Mouse (Mus musculus) adrenal gland, postnatal 10 days (tissue): ENCODE measurements at regions not wholly inside any gene's neighbourhood (a gene's known extent, or its start where the extent isn't known, plus 50 kb on each side); places are given as distances from the start of the nearest gene placed in this dataset.
A peak's percentile ranks its signal among the peaks of the same experiment; 100 is the strongest.

ENCODE experiments used
- DNase-seq: peaks from one replicate; pipeline ENCODE4 v3.0.0; 2021; ENCODE audit warnings: mixed read lengths

- no peak for DNase-seq
These were observed 101.8 kb downstream of the Mospd2 start for GRCm38 (mm10) chrX:164878336-164878735.

GRCm38 (mm10) chrX:164840393-164840792, 139.8 kb downstream of the Mospd2 start:
- DNase-seq = no peak

GRCm38 (mm10) chrX:164820906-164821305, 159.3 kb downstream of the Mospd2 start:
- DNase-seq = no peak

GRCm38 (mm10) chrX:164787293-164787692, 192.9 kb downstream of the Mospd2 start:
- DNase-seq = peak; percentile 5

DNA sequence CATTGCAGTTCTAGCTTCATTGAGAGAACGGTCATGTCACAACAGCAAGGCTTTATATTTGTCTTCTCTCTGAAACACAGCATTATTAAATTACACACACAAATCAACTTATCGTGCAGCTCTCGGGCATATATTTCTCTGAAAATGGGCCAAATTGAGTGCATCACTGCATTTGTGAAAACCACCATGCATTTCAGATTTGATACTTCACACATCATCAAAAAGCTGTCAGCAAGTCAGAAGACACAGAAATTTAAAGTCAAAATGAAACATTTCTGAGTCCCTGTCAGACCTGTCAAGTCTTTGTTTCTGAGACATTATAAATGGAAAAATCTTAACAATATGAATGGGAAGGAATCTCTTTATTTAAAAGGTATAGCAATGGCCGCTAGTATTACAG, 215.3 kb downstream of the Mospd2 start:
- DNase-seq = no peak

DNA sequence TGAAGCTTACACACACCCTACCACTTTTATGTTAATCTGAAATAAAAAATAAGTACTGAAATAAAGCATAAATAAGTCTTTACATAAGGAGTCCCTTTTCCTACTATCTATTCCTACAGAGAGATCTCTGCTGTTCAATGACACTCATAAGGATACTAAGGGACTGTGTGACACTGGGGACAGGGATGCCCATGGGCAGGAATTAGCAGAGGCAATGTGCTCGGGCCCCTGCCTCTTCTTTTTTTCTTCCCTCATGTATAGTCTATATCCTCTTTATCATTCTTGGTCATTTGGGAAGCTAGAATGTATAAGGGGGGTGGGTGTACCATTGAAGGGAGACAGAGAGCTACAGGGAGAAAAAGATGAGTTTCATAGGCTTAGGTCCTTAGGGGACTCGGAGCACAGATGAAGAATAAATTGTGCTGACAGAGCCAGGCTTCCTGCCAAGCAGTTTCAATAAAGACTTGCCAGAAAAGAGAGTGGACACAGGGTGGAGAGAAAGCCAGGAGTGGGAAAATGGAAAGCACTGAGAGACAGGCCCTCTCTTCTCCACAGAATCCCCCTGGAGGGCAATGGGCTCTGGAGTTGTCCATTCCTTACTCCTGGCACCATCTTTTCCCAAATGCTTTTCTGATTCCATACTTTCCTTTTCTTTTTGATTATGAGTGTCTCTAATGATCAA, 216.3 kb downstream of the Mospd2 start:
- peak; percentile 5 for DNase-seq

- no peak for DNase-seq
These were observed 234.5 kb downstream of the Mospd2 start for GRCm38 (mm10) chrX:164745552-164746217.
